Mouse (Mus musculus) layer of hippocampus, adult 8-10 months (tissue): Measurements from ENCODE around the gene Fxyd4. TPM values are rescaled to one million over a fixed set of nuclear protein-coding genes. Genes with fewer than 3 reads are reported as not detected.

ENCODE experiments used
- DNase-seq, 2 experiments: peaks; one replicate each; pipeline ENCODE4 v3.0.0; 2022; ENCODE audit warnings: low spot score in 2 of 2
- total RNA-seq, 4 experiments: library from RNA; stranded (reverse); gene quantifications; 2 replicates each; pipeline ENCODE4 v1.2.4; 2022

Gene Fxyd4
- total RNA-seq, 4 experiments from 2014 or later, result not detected

GRCm38 (mm10) chr6:117918043-117918442 is 19.4 kb downstream of the Fxyd4 start:
- no peak for DNase-seq

GRCm38 (mm10) chr6:117917576-117917975 is 19.9 kb downstream of the Fxyd4 start:
- no peak for DNase-seq

- peak in 1 of 2 experiments; percentile 29 for DNase-seq
Measured at GRCm38 (mm10) chr6:117916737-117917426, 20.6 kb downstream of the Fxyd4 start.

GRCm38 (mm10) chr6:117916205-117916736 is 21.2 kb downstream of the Fxyd4 start:
- DNase-seq, result no peak

- DNase-seq, result no peak
Measured at GRCm38 (mm10) chr6:117914541-117914940, 23.0 kb downstream of the Fxyd4 start.

- DNase-seq, result no peak
Measured at GRCm38 (mm10) chr6:117910120-117910661, 27.3 kb downstream of the Fxyd4 start.

- no peak for DNase-seq
Measured at GRCm38 (mm10) chr6:117908424-117908900, 29.0 kb downstream of the Fxyd4 start.

GRCm38 (mm10) chr6:117907979-117908355 is 29.5 kb downstream of the Fxyd4 start:
- DNase-seq, result no peak

GRCm38 (mm10) chr6:117907301-117907978 is 30.1 kb downstream of the Fxyd4 start:
- DNase-seq, result peak; percentile 44 to 45

GRCm38 (mm10) chr6:117906590-117907271 is 30.8 kb downstream of the Fxyd4 start:
- DNase-seq, result peak; percentile 97

- DNase-seq, result peak in 1 of 2 experiments; percentile 65
Measured at GRCm38 (mm10) chr6:117906015-117906531, 31.4 kb downstream of the Fxyd4 start.

GRCm38 (mm10) chr6:117905260-117905930 is 32.1 kb downstream of the Fxyd4 start:
- no peak for DNase-seq

GRCm38 (mm10) chr6:117903836-117904235 is 33.7 kb downstream of the Fxyd4 start:
- no peak for DNase-seq

GRCm38 (mm10) chr6:117902556-117902955 is 34.9 kb downstream of the Fxyd4 start:
- DNase-seq, result no peak

GRCm38 (mm10) chr6:117901510-117902402 is 35.7 kb downstream of the Fxyd4 start:
- DNase-seq, result no peak

GRCm38 (mm10) chr6:117900126-117901080 is 37.1 kb downstream of the Fxyd4 start, which contains the start of gene Hnrnpf:
Hnrnpf (plus strand) TSS chr6:117900324.
- peak; percentile 34 to 40 for DNase-seq

- DNase-seq, result no peak
Measured at GRCm38 (mm10) chr6:117897800-117898199, 39.7 kb downstream of the Fxyd4 start.

- no peak for DNase-seq
Measured at GRCm38 (mm10) chr6:117893435-117893834, 44.1 kb downstream of the Fxyd4 start.
